Mouse (Mus musculus) lung, postnatal 4 days (tissue): ENCODE measurements around the gene Trip13.

ENCODE experiments used
- DNase-seq, 2 experiments: peaks; one replicate each; pipeline ENCODE4 v3.0.0; 2021

Gene Trip13

GRCm38 (mm10) chr13:73886066-73886465 is 51.5 kb downstream of the Trip13 start:
- DNase-seq: no peak

- DNase-seq: peak; percentile 10 to 41
These were observed 51.9 kb downstream of the Trip13 start for GRCm38 (mm10) chr13:73885656-73886055.

- no peak for DNase-seq
These were observed 56.2 kb downstream of the Trip13 start for GRCm38 (mm10) chr13:73881347-73881746.

- DNase-seq: peak; percentile 34 to 54
These were observed 57.8 kb downstream of the Trip13 start for GRCm38 (mm10) chr13:73879824-73880223.

GRCm38 (mm10) chr13:73872159-73872558 is 65.4 kb downstream of the Trip13 start:
- DNase-seq: no peak
